Mouse (Mus musculus) left cerebral cortex, postnatal 14 days (tissue): ENCODE measurements around the gene Il21r. TPM values are rescaled to one million over a fixed set of nuclear protein-coding genes. Genes with fewer than 3 reads are reported as not detected.

ENCODE experiments used
- DNase-seq, 2 experiments: peaks; one replicate each; pipeline ENCODE4 v3.0.0; 2021 to 2022; ENCODE audit warnings: low spot score in 2 of 2, mixed read lengths in 1 of 2
- intact Hi-C: fragments of 180-260 bp; cut with DNase I; formaldehyde crosslinking; loops from one replicate; pipeline ENCODE4 v1.15.1; 2025
- total RNA-seq, 2 experiments: library from RNA; stranded (reverse); gene quantifications; 2 replicates each; pipeline ENCODE4 v1.2.3; 2021

The Il21r gene
- total RNA-seq, 2 experiments from 2014 or later, result 0.72 to 1.0 TPM

DNA sequence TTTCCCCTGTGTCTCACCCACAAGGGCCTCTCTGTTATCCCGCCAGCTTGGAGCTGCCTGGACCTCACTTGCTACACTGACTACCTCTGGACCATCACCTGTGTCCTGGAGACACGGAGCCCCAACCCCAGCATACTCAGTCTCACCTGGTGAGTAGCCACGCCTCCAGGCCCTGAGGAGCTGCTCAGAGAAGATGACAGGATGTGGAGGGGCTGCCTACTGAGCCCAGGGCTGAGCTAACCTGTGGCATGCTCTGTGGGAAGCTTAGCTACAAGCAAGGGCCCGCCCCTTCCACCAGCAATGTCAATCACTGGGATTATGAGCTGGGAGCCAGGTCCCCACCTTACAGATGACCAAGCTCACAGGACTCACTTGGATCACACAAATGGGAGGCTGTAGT is 22.0 kb downstream of the Il21r start:
- no peak for DNase-seq
- intact Hi-C loops, result no loop called here

DNA sequence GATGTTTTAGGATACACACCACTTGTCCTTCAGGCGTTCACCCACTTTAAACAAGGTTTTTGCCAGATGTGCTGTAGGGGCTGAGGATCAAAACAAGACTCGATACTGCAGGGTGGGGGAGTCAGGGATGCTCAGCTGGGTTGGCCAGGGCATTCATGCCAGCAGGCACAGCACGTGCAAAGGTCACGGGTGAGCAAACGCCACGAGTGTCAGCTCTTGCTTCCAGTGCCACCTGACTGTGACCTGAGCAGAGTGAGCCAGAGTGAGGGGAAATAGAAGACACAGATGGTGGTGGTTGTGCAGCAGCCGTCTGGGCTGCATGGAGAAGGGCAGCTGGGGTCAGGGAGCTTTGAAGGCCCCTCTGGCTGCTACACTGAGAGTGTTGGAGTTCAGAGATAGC is 22.6 kb downstream of the Il21r start:
- intact Hi-C loops, result no loop called here
- no peak for DNase-seq

DNA sequence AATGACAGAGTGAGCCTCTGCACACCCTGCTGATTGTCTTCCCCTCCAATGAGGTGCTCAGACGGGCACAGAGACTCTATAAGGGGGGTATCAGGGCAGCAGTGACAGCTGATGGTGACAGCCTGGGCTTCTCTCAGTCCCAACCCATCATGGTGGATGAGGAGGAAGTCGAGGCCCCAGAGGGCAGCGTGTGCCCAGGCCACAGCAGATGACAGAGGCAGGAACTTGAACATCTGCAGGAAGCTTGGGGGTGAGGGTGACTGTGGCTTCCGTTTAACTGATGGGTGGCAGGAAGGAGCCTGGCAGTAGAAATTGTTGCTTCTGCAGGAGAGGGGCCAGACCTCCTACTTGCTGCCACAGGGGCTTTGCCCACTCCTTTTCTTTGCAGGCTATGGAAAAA is 27.1 kb downstream of the Il21r start:
- DNase-seq, result no peak
- intact Hi-C loops, result no loop called here

DNA sequence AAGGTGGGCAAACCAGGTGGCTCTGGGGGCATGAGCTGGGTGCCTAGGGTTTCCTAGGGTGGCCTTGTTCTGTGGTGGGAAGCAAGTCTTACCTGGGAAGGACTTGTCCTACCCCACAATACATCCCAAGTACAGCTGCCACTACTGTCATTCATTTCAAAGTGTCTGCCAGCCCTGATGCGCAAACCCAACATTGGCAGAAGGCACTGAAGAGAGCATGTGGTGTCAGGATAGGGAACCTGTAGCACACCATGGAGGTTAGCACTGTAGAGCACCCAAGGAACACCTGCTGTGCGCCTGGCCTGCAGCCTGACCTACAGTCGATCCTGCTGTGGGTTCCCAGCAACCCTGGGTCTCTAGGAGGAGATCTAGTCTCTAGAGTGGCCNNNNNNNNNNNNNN is 27.8 kb downstream of the Il21r start:
- intact Hi-C loops, result no loop called here
- DNase-seq, result no peak

DNA sequence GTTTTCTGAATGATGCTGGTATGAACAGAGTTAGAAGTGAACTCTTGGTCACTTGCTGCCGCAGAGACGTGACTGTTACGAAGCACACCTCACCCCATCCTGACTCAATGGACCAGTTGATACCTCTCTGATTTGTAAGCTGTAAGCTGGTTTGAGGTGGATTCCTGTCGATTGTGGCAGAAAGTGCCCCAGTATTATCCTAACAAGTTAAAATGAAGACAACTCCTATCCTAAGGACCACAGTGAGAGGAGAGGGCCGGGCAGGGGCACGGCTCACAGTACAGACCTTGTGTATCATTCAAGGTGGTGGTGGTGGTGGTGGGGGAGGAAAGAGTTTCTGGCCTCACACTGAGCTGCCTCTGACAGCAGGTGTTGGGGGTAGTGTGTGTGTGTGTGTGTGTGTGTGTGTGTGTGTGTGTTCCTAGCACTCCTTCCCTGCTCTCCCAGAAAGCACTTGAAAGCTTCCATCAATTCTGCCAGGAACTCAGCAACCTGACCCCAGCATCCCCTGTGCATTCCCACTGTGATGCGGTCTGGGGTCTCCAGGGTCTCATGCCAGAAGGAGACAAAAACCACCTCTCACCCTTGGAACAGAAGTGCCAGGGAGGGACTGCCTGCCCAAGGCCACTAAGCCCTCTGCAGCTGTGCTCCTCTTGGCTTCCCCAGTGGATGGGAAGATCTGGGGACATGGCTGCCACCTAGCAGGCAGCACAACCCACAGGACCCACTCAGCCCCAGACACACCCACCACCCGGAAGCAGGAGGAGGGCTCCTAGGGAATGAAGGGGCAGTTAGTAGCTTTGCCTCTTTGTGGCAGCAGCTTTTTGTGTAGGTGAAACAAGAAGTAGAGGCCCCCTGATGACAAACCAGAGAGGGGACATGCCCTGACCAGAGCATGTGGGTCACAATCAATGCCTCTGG is 34.3 kb downstream of the Il21r start:
- no peak for DNase-seq
- intact Hi-C loops, result loop anchor here (5.0 kb wide), 1 partner anchor 55 kb away; no protein-coding TSS in a partner anchor

- intact Hi-C loops, result loop anchor here (5.0 kb wide), 1 partner anchor 56 kb away; no protein-coding TSS in a partner anchor
- no peak for DNase-seq
Measured at GRCm38 (mm10) chr7:125638376-125638775, 35.1 kb downstream of the Il21r start.

- intact Hi-C loops, result loop anchor here (1.0 to 5.0 kb wide), 2 partner anchors 57 to 169 kb away; no protein-coding TSS in a partner anchor
- peak; percentile 70 to 78 for DNase-seq
Measured at GRCm38 (mm10) chr7:125638870-125639386, 35.7 kb downstream of the Il21r start.

DNA sequence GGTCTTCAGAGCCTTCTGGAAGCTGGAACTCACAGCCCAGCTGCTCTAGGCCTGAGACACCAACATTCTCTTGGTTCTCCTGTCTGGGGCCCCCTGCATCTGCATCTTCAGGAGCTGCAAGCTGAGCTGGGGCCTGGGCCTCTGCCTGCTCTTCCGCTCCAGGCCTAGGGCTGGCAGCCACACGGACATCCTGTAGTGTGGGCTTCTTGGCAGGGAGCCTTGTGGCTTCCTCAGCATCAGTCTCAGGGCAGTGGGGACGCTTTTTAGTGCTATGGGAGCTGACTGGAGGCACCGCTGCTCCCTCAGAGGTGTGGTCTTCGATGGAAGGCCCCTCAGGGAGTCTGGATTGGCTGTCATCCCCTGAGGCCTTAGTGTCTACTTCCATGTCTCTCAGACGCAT is 40.7 kb downstream of the Il21r start:
- no peak for DNase-seq
- intact Hi-C loops, result no loop called here

GRCm38 (mm10) chr7:125645413-125645812 is 42.2 kb downstream of the Il21r start:
- intact Hi-C loops, result no loop called here
- DNase-seq, result no peak

GRCm38 (mm10) chr7:125649013-125649412 is 45.8 kb downstream of the Il21r start:
- intact Hi-C loops, result no loop called here
- DNase-seq, result no peak

DNA sequence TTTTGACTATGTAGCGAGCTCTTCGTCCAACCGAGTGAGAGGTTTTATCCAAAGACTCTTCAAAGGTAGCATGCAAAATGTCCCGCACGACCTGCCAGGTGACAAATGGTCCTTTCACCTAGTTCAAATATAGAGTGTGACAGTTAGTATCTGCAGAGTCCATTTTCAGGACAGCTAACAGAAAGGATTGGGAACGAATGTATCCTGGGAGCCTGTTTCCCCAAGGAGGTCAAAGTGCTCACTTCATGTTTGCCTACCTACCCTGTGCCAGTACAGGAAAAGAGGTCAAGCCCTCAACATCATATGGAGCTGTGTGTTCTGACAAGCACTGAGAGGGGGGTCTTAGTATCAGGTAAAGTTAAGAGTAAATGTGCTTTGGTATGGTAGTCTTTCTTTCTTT is 54.3 kb downstream of the Il21r start:
- intact Hi-C loops, result no loop called here
- DNase-seq, result no peak

GRCm38 (mm10) chr7:125663654-125664053 is 60.4 kb downstream of the Il21r start:
- intact Hi-C loops, result no loop called here
- no peak for DNase-seq

DNA sequence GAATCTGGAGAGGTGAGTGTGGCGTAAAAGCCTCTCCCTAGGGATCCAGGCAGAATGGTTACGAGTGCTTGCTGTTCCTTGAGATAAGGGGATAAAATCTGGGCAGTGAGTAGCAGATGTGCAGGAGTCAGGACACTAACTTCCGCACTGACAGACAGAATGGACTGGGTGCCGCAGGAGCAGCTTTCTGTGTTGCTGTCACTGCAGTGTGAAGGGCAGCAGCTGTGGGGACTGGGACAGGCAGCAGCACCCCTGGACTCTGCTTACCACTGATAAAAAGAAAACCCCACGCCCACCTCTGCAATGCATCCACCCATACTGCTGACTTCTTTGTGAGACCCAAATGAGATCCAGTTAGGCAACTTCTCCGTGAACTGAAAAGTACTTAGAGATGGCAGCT is 67.6 kb downstream of the Il21r start:
- intact Hi-C loops, result no loop called here
- no peak for DNase-seq

DNA sequence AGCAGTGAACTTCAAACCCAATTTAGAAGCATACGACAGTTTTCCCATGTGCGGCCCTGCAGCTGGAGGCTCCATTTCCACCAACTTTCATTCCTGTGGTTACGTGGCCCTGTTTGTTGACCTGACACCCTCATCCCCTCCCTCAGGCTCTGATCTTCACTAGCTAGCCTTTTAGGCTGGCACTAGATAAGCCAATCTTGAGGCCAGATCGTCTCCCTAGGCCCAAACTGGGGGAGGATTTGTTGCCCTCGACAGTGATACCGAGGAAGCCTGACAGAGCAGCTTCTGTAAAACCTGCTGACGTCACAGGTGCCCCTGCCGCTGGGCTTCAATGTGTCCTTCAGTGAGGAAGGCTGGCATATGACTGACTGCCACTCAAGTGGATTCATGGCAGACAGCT is 68.2 kb downstream of the Il21r start:
- DNase-seq, result no peak
- intact Hi-C loops, result no loop called here

DNA sequence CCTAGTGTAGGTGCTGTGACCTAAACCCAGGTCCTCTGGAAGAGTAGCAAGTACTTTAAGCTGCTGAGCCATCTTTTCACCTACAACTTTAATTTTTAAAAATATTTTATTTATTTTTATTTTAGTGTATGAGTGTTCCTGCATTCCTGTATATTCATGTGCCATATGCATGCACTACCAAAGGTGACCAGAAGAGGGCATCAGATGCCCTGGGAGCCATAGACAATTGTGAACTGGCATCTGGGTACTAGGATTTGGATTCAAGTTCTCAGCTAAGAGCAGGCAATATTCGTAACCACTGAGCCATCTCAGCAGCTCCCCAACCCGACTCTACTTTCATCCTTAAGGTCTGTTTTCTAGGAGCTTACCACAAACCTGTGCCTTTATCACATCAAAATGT is 71.7 kb downstream of the Il21r start:
- peak; percentile 25 to 64 for DNase-seq
- intact Hi-C loops, result loop anchor here (5.0 kb wide), 1 partner anchor 417 kb away; no protein-coding TSS in a partner anchor

GRCm38 (mm10) chr7:125678756-125679155 is 75.5 kb downstream of the Il21r start:
- no peak for DNase-seq
- intact Hi-C loops, result loop anchor here (5.0 kb wide), 1 partner anchor 414 kb away; no protein-coding TSS in a partner anchor

- intact Hi-C loops, result loop anchor here (5.0 kb wide), 1 partner anchor 412 kb away; no protein-coding TSS in a partner anchor
- no peak for DNase-seq
Measured at GRCm38 (mm10) chr7:125679936-125680335, 76.7 kb downstream of the Il21r start.
